Mouse (Mus musculus): ENCODE measurements around the gene Hbs1l.

The Hbs1l gene

DNA sequence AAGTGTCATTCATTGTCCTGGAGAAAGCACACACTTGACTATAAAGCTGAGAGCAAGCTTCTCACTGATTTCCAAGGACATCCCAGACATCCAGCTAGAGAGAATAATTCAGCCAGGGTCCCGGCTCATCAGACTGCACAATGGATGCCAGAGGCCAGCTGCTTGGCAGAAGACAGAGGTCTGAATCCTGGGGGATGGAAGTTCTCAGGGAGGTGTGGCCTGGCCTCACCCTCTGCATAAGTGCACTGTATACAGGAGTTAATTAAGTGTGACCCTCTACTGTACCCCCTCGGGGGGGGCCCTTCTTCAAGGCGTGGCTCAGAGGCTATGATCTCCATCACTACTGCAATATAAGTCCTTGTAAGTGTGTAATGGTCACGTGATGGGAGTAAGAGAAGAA is 105.5 kb downstream of the Hbs1l start:
- no peak for DNase-seq (ENCODE audit: low spot score in 2 of 2)

DNA sequence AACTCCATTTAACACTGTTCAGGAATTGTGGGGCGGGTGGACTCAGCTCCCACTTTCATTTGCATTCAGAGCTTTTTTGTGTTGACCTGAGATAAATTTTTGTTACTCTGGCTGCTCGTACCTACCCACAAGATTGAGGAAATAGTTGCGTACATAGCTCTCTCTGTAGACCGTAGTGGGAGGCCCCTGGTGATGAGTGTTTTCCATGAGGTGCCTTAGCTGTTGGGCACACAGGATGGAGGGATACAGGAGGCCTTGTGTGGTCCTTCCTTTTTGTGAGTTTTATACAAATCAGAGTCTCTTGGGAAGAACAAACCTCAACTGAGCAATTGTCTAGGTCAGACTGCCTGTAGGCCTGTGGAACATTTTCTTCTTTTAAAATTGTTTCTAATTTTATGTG is 109.0 kb downstream of the Hbs1l start:
- no peak for DNase-seq (ENCODE audit: low spot score in 2 of 2)

DNA sequence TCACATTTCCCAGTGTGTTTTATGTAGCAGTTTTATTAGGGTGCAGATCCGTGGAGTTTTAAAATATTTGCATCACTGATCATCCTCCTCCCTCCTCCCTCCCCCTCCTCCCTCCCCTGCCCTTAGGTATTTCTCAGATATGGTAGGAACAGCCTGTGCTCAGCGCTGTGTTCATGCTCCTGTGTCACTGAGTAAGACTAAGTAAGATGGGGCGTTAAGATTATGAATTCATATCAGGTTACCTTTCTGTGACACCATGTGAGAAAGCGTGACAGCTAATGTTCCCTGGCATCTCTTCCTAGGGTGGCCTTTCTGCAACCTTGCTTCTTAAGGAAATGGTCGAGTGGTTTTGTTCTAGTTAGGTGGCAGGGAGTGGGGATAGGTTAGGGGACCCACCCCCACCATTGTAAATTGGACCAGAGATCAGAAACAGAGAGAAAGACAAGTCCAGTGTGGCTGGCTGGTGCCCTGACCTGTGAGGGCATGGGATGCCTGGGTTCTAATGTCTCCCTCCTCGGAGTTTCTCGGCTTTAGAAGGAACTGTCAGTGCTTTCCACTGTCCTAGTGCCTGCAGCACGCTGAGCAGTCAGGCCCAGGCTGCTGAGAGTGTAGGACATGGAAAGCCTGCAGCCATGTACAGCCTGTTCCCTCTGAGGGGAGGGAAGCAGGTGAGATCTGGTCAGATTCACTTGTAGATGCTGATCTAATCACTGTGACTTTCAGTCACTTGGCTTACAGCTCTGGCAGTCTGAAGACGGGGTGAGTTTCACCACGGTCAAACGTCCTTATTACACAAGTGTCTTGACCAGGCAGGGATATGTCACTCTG is 110.1 kb downstream of the Hbs1l start:
- no peak for DNase-seq (ENCODE audit: low spot score in 2 of 2)

DNA sequence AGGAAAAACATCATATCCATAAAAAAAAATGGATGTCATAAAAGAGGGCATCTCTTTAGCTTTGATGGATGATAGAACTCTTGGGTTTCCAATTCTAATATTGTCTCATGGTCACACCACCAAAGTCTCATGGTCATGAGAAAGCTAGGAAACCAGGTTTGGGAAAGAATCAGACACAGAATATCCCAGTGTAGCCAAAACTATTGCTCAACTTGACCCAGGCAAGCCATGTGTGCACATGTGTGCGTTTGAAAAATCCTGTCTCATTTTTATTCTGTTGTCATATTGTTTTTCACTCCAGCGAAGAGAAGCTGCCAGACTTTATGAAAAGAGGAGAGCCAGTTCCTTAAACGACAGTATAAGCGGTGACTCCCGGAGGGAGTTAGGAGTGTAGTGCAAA is 114.9 kb downstream of the Hbs1l start:
- DNase-seq (ENCODE audit: low spot score in 2 of 2), result no peak

DNA sequence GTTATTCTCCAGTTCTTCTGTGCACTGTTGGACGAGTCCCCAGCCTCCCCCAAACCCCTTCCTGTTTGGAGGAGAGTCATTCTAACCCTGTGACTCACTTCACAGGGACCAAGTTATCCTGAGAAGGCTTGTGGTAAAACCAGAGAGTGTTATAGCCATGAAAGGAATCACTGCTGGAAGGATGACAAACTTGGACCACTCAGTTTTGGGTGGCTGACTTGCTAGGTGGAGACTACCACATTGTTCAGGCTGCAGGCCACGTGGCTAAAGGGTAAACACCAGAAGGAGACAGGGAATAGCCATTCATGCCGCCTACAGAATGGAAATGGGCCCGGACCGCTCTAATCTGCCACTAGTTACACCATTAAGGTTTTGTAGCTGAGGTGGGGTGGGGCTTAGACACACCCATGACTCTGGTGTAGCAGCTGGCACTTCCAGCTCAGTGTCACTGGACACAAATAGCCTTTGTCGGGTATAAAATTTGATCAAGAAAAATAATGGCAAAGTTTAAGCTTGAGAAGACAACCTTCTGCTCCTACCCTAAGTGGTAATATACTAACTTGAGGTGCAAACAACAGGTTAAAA is 115.9 kb downstream of the Hbs1l start:
- DNase-seq (ENCODE audit: low spot score in 2 of 2), result no peak

DNA sequence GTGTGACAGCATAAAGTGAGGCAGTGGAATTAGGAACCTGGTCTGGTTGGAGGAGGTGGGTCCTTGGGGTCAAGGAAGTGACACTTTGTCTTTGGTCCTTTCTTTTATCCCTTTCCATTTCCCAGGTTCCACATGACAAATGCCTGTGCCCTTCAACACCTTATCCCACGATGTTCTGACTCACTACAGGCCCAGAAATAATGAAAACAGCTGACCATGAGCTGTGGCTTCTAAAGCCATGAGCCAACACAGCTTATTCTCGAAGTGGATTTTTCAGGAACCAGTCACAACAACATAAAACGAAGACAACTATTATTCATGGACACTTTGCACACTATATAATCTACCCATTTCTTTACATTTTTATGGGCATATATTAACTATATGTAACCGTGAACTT is 119.3 kb downstream of the Hbs1l start:
- no peak for DNase-seq (ENCODE audit: low spot score in 2 of 2)

DNA sequence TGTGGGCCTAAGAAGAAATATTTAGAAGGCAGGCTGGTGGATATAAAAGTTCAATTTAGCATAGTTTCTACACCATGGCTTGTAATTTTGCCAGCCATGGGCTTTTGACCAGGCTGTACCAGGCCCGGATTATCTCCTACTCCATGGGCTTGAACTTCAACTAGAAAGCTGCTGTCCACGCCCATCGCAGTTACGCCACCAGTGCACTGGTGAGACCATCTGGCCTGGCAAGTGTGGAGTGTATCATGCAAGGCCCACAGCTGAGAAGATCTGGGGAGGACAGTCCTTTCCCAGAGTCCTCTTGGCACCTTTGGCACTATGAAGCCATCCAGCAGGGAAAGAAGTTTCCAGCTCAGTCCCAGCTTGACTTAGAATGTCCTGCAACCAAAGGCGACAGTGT is 120.4 kb downstream of the Hbs1l start:
- no peak for DNase-seq (ENCODE audit: low spot score in 2 of 2)

Data from natural killer cell, adult 2 months (primary cell).